Mouse (Mus musculus) liver, embryonic 15.5 days (tissue): ENCODE measurements at regions not wholly inside any gene's neighbourhood (a gene's known extent, or its start where the extent isn't known, plus 50 kb on each side); places are given as distances from the start of the nearest gene placed in this dataset.

Experiments
- ATAC-seq: fragments of 200-750 bp; cut with Nextera tagmentation; 2 replicates; pipeline ENCODE4 v1.8.0; 2017; ENCODE audit warnings: moderate number of reproducible peaks, mild to moderate bottlenecking, moderate library complexity; ENCODE audit not compliant: insufficient read depth
- H3K27ac ChIP-seq: fragments of 300-500 bp; sonication (generic); replicated peaks from 2 replicates; pipeline ENCODE4 v1.5.1; 2015; ENCODE audit warnings: mild to moderate bottlenecking, inconsistent platforms
- H3K27me3 ChIP-seq: fragments of 300-500 bp; sonication (generic); 2 replicates; pipeline ENCODE4 v1.6.1; 2015; ENCODE audit warnings: mild to moderate bottlenecking, inconsistent platforms
- H3K36me3 ChIP-seq: fragments of 300-500 bp; sonication (generic); replicated peaks from 2 replicates; pipeline ENCODE4 v1.6.1; 2015; ENCODE audit warnings: moderate library complexity, mild to moderate bottlenecking, inconsistent platforms
- H3K4me1 ChIP-seq: fragments of 300-500 bp; sonication (generic); replicated peaks from 2 replicates; pipeline ENCODE4 v1.6.1; 2015; ENCODE audit warnings: inconsistent platforms
- H3K4me2 ChIP-seq: fragments of 300-500 bp; sonication (generic); 2 replicates; pipeline ENCODE4 v1.6.1; 2015; ENCODE audit warnings: moderate library complexity, mild to moderate bottlenecking, inconsistent platforms
- H3K4me3 ChIP-seq: fragments of 300-500 bp; sonication (generic); replicated peaks from 2 replicates; pipeline ENCODE4 v1.5.1; 2015; ENCODE audit warnings: mild to moderate bottlenecking, inconsistent platforms
- H3K9ac ChIP-seq: fragments of 300-500 bp; sonication (generic); 2 replicates; pipeline ENCODE4 v1.6.1; 2015; ENCODE audit warnings: moderate library complexity, mild to moderate bottlenecking, inconsistent platforms
- H3K9me3 ChIP-seq: fragments of 300-500 bp; sonication (generic); replicated peaks from 2 replicates; pipeline ENCODE4 v1.6.1; 2016; ENCODE audit warnings: inconsistent platforms
- WGBS: fragments of 180-500 bp; shearing (Covaris S2); methylation state at CpG from one replicate; pipeline ENCODE4 v1.1.7; 2015; ENCODE audit warnings: mixed read lengths; ENCODE audit not compliant: insufficient replicate concordance; 5-methylcytosine and 5-hydroxymethylcytosine counted together

DNA sequence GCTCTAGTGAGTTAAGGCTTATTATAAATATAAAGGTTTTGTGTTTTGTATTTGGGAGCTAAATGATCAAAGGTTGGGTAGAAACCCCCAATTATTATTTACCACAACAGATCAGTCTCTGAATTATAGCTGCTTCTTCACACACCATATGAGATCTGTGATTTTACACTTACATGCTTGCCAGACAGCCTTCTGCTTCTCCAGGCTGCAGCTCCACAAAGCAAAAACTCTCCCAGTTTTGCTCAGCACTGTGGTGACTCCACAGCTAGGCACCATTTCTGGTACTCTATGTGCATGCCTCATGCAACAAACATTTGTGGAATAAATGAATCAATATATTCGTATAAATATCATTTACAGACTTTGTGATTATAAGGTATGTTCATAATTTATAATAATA lies 199.4 kb upstream of the Gm10306 start:
- Histone ChIP-seq H3K4me3 (no peak overlapping the region), H3K27ac (no peak overlapping the region), H3K4me2 (no peak overlapping the region), H3K4me1 (no peaks in the 10 kb centered on the region), H3K9ac (no peak overlapping the region), H3K36me3 (no peaks in the 10 kb centered on the region), H3K27me3 (no peaks in the 10 kb centered on the region), H3K9me3 (no peaks in the 10 kb centered on the region)
- ATAC-seq: no peak
- WGBS: 42% methylated on average over 1 of the region's 1 CpGs

GRCm38 (mm10) chr4:94360810-94361527 lies 195.4 kb upstream of the Gm10306 start:
- Histone ChIP-seq H3K4me3 (no peak overlapping the region), H3K27me3 (no peaks in the 10 kb centered on the region), H3K4me1 (no peaks in the 10 kb centered on the region), H3K36me3 (no peaks in the 10 kb centered on the region), H3K4me2 (no peak overlapping the region), H3K27ac (no peak overlapping the region), H3K9me3 (no peaks in the 10 kb centered on the region), H3K9ac (no peak overlapping the region)
- ATAC-seq: no peak
- 65% methylated on average over 13 of the region's 13 CpGs for WGBS

- Histone ChIP-seq H3K4me1 (no peaks in the 10 kb centered on the region), H3K4me2 (no peak overlapping the region), H3K36me3 (no peaks in the 10 kb centered on the region), H3K27ac (no peak overlapping the region), H3K4me3 (no peak overlapping the region), H3K9me3 (no peaks in the 10 kb centered on the region), H3K27me3 (no peaks in the 10 kb centered on the region), H3K9ac (no peak overlapping the region)
- 66% methylated on average over 12 of the region's 12 CpGs for WGBS
- no peak for ATAC-seq
Observed at GRCm38 (mm10) chr4:94361528-94362217, 194.7 kb upstream of the Gm10306 start.

- no peaks in the 10 kb centered on the region for H3K4me1 ChIP-seq
- H3K27ac ChIP-seq: no peak overlapping the region
- no peaks in the 10 kb centered on the region for H3K36me3 ChIP-seq
- ATAC-seq: no peak
- 46% methylated on average over 4 of the region's 4 CpGs for WGBS
- no peak overlapping the region for H3K4me2 ChIP-seq
- no peaks in the 10 kb centered on the region for H3K27me3 ChIP-seq
- H3K9me3 ChIP-seq: no peaks in the 10 kb centered on the region
- H3K4me3 ChIP-seq: no peak overlapping the region
- no peak overlapping the region for H3K9ac ChIP-seq
Observed at GRCm38 (mm10) chr4:94365375-94365774, 191.0 kb upstream of the Gm10306 start.

- Histone ChIP-seq H3K4me1 (no peaks in the 10 kb centered on the region), H3K27ac (no peak overlapping the region), H3K9me3 (no peaks in the 10 kb centered on the region), H3K27me3 (no peaks in the 10 kb centered on the region), H3K9ac (no peak overlapping the region), H3K36me3 (no peaks in the 10 kb centered on the region), H3K4me2 (no peak overlapping the region), H3K4me3 (no peak overlapping the region)
- WGBS: 68% methylated on average over 3 of the region's 3 CpGs
- no peak for ATAC-seq
Observed at GRCm38 (mm10) chr4:94367174-94367573, 189.2 kb upstream of the Gm10306 start.

GRCm38 (mm10) chr4:94370981-94371380 lies 185.4 kb upstream of the Gm10306 start:
- H3K4me1 ChIP-seq: no peaks in the 10 kb centered on the region
- H3K27ac ChIP-seq: no peak overlapping the region
- no peak for ATAC-seq
- no peak overlapping the region for H3K9ac ChIP-seq
- H3K36me3 ChIP-seq: no peaks in the 10 kb centered on the region
- H3K4me3 ChIP-seq: no peak overlapping the region
- H3K4me2 ChIP-seq: no peak overlapping the region
- no peaks in the 10 kb centered on the region for H3K9me3 ChIP-seq
- H3K27me3 ChIP-seq: no peaks in the 10 kb centered on the region
- 55% methylated on average over 6 of the region's 6 CpGs for WGBS

DNA sequence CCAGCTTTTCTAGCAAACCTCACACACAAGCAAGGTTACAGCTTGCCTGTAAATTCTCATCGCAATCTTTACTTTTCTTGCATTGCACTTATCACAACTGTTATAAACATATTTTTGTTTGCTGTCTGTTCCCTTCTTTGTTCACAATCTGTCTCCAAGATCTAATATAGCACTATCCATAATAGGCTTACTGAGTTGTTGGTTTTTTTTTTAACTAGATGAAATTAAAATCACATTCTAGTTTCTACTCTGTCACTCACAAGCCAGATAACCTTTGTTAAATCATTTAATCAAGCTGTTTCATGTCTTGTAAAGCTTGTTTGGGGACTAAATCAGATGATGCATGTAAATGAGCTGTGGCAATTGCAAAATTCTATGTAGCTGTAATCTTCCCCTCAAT lies 180.1 kb upstream of the Gm10306 start:
- no peaks in the 10 kb centered on the region for H3K4me1 ChIP-seq
- no peaks in the 10 kb centered on the region for H3K27me3 ChIP-seq
- H3K4me2 ChIP-seq: no peak overlapping the region
- H3K9ac ChIP-seq: no peak overlapping the region
- H3K36me3 ChIP-seq: no peaks in the 10 kb centered on the region
- no peak for ATAC-seq
- H3K9me3 ChIP-seq: no peaks in the 10 kb centered on the region
- WGBS: 67% methylated on average over 1 of the region's 1 CpGs
- no peak overlapping the region for H3K27ac ChIP-seq
- no peak overlapping the region for H3K4me3 ChIP-seq

DNA sequence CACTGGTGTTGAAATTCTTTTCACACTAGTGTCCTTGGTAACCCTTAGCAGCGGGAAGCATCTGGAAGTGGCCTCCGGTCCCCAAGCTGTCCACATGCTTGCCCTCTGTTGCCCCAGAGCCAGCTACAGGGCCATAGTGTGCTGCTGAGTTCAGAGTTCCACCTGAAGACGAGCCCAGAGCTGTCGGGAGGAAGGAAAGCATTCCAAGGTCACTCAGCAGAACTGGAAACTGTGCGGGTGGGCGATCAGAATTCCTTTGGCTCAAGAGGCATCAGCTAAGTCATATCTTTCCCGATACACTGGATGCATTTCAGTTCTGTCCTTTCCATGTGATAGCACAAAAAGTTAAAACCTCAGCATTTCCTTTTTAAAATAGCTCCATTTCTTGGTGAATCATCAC lies 170.6 kb upstream of the Gm10306 start:
- H3K27me3 ChIP-seq: no peaks in the 10 kb centered on the region
- no peak overlapping the region for H3K4me3 ChIP-seq
- H3K36me3 ChIP-seq: no peaks in the 10 kb centered on the region
- H3K27ac ChIP-seq: no peak overlapping the region
- ATAC-seq: peak; percentile 49; the same call in 1 of the 2 replicates
- no peaks in the 10 kb centered on the region for H3K4me1 ChIP-seq
- no peaks in the 10 kb centered on the region for H3K9me3 ChIP-seq
- H3K9ac ChIP-seq: no peak overlapping the region
- 47% methylated on average over 7 of the region's 7 CpGs for WGBS
- H3K4me2 ChIP-seq: no peak overlapping the region

GRCm38 (mm10) chr4:94388317-94388716 lies 168.0 kb upstream of the Gm10306 start:
- Histone ChIP-seq H3K27me3 (no peaks in the 10 kb centered on the region), H3K36me3 (no peaks in the 10 kb centered on the region), H3K4me2 (no peak overlapping the region), H3K27ac (no peak overlapping the region), H3K9me3 (no peaks in the 10 kb centered on the region), H3K4me1 (no peaks in the 10 kb centered on the region), H3K9ac (no peak overlapping the region), H3K4me3 (no peak overlapping the region)
- 18% methylated on average over 2 of the region's 2 CpGs for WGBS
- no peak for ATAC-seq

- WGBS: 46% methylated on average over 2 of the region's 2 CpGs
Observed at GRCm38 (mm10) chr4:94394462-94394861, 161.9 kb upstream of the Gm10306 start.

GRCm38 (mm10) chr4:94397284-94397683 lies 159.1 kb upstream of the Gm10306 start:
- no peak for ATAC-seq
- WGBS: 27% methylated on average over 2 of the region's 2 CpGs
- Histone ChIP-seq H3K36me3 (no peaks in the 10 kb centered on the region), H3K4me1 (no peaks in the 10 kb centered on the region), H3K4me2 (no peak overlapping the region), H3K9me3 (no peaks in the 10 kb centered on the region), H3K27me3 (no peaks in the 10 kb centered on the region), H3K27ac (no peak overlapping the region), H3K9ac (no peak overlapping the region), H3K4me3 (no peak overlapping the region)

More at GRCm38 (mm10) chr4:94394462-94394861, 161.9 kb upstream of the Gm10306 start:
- Histone ChIP-seq H3K4me3 (no peak overlapping the region), H3K4me2 (no peak overlapping the region), H3K9ac (no peak overlapping the region), H3K27me3 (no peaks in the 10 kb centered on the region), H3K4me1 (no peaks in the 10 kb centered on the region), H3K36me3 (no peaks in the 10 kb centered on the region), H3K27ac (no peak overlapping the region), H3K9me3 (no peaks in the 10 kb centered on the region)
- ATAC-seq: no peak
